Mouse (Mus musculus) neural tube, embryonic 11.5 days (tissue): ENCODE results near the gene 4933425L06Rik. TPM values are rescaled to one million over a fixed set of nuclear protein-coding genes. Genes with fewer than 3 reads are reported as not detected.

Source experiments
- ATAC-seq: fragments of 200-750 bp; cut with Nextera tagmentation; 2 replicates; pipeline ENCODE4 v1.8.0; 2017; ENCODE audit warnings: moderate number of reproducible peaks, mild to moderate bottlenecking, moderate TSS enrichment, moderate library complexity; ENCODE audit not compliant: insufficient read depth, low FRiP score, low TSS enrichment
- DNase-seq: peaks from one replicate; pipeline ENCODE4 v3.0.0-alpha.2; 2015; ENCODE audit warnings: low spot score
- H3K27ac ChIP-seq: fragments of 300-500 bp; sonication (generic); 2 replicates; pipeline ENCODE4 v1.5.1; 2014; ENCODE audit warnings: low read depth, mild to moderate bottlenecking, low read length
- H3K27me3 ChIP-seq: fragments of 300-500 bp; sonication (generic); 2 replicates; pipeline ENCODE4 v1.6.1; 2014; ENCODE audit warnings: mild to moderate bottlenecking, low read length, mixed read lengths; ENCODE audit not compliant: control insufficient read depth, insufficient read depth
- H3K36me3 ChIP-seq: fragments of 300-500 bp; sonication (generic); 2 replicates; pipeline ENCODE4 v1.6.1; 2014; ENCODE audit warnings: mild to moderate bottlenecking, low read length, moderate library complexity, mixed read lengths; ENCODE audit not compliant: control insufficient read depth, insufficient read depth
- H3K4me1 ChIP-seq: fragments of 300-500 bp; sonication (generic); 2 replicates; pipeline ENCODE4 v1.6.1; 2014; ENCODE audit warnings: low read length, mixed read lengths; ENCODE audit not compliant: control insufficient read depth, insufficient read depth
- H3K4me2 ChIP-seq: fragments of 300-500 bp; sonication (generic); 2 replicates; pipeline ENCODE4 v1.6.1; 2014; ENCODE audit warnings: low read depth, mild to moderate bottlenecking, moderate library complexity
- H3K4me3 ChIP-seq: fragments of 300-500 bp; sonication (generic); 2 replicates; pipeline ENCODE4 v1.5.1; 2014; ENCODE audit warnings: low read depth, low read length
- H3K9ac ChIP-seq: fragments of 300-500 bp; sonication (generic); 2 replicates; pipeline ENCODE4 v1.6.1; 2014; ENCODE audit warnings: mild to moderate bottlenecking, low read length
- H3K9me3 ChIP-seq: fragments of 300-500 bp; sonication (generic); 2 replicates; pipeline ENCODE4 v1.6.1; 2016; ENCODE audit warnings: low read length; ENCODE audit not compliant: control insufficient read depth
- WGBS: fragments of 180-500 bp; shearing (Covaris S2); extraction: QIAGEN DNeasy Blood & Tissue Kit; methylation state at CpG from one replicate; pipeline ENCODE4 v1.1.7; 2014; 5-methylcytosine and 5-hydroxymethylcytosine counted together
- polyA plus RNA-seq: library from polyadenylated mRNA; unstranded; fragments of >200 nt; fragmentation: Nextera tagmentation; extraction: Ambion mirVana; gene quantifications from 2 replicates; pipeline ENCODE4 v1.2.1, GENCODE M21; 2014

Gene 4933425L06Rik
- polyA plus RNA-seq, 1 experiment from 2014 or later = not detected

- Histone ChIP-seq H3K9ac (peak overlapping the region; percentile 64), H3K4me1 (no peaks in the 10 kb centered on the region), H3K36me3 (no peaks in the 10 kb centered on the region), H3K4me2 (peak overlapping the region; percentile 82), H3K27me3 (peaks cover 9% of the 10 kb centered on the region; the same call in 1 of the 2 replicates), H3K27ac (no peak overlapping the region), H3K9me3 (no peaks in the 10 kb centered on the region), H3K4me3 (peak overlapping the region; percentile 58)
- no peak for DNase-seq
- peak; percentile 26 for ATAC-seq
- 2% methylated on average over 7 of the region's 8 CpGs for WGBS
Measured at GRCm38 (mm10) chr13:105054941-105055309, 27.0 kb upstream of the 4933425L06Rik start.

GRCm38 (mm10) chr13:105055374-105055773 is 26.5 kb upstream of the 4933425L06Rik start:
- H3K36me3 ChIP-seq = no peaks in the 10 kb centered on the region
- peaks cover 9% of the 10 kb centered on the region; the same call in 1 of the 2 replicates for H3K27me3 ChIP-seq
- no peak for ATAC-seq
- H3K9ac ChIP-seq = no peak overlapping the region
- WGBS = 14% methylated on average over 5 of the region's 5 CpGs
- no peaks in the 10 kb centered on the region for H3K9me3 ChIP-seq
- H3K4me1 ChIP-seq = no peaks in the 10 kb centered on the region
- H3K4me3 ChIP-seq = no peak overlapping the region
- H3K27ac ChIP-seq = no peak overlapping the region
- no peak for DNase-seq
- H3K4me2 ChIP-seq = peak overlapping the region; percentile 82

GRCm38 (mm10) chr13:105066119-105066518 is 15.8 kb upstream of the 4933425L06Rik start:
- no peak overlapping the region for H3K4me3 ChIP-seq
- no peaks in the 10 kb centered on the region for H3K27me3 ChIP-seq
- no peak overlapping the region for H3K27ac ChIP-seq
- no peak for ATAC-seq
- H3K36me3 ChIP-seq = no peaks in the 10 kb centered on the region
- H3K4me2 ChIP-seq = no peak overlapping the region
- no peak for DNase-seq
- H3K9me3 ChIP-seq = no peaks in the 10 kb centered on the region
- H3K4me1 ChIP-seq = no peaks in the 10 kb centered on the region
- no peak overlapping the region for H3K9ac ChIP-seq

- Histone ChIP-seq H3K27me3 (no peaks in the 10 kb centered on the region), H3K9ac (no peak overlapping the region), H3K4me3 (no peak overlapping the region), H3K27ac (no peak overlapping the region), H3K4me2 (no peak overlapping the region), H3K4me1 (no peaks in the 10 kb centered on the region), H3K36me3 (no peaks in the 10 kb centered on the region), H3K9me3 (no peaks in the 10 kb centered on the region)
- 82% methylated on average over 7 of the region's 7 CpGs for WGBS
- DNase-seq = no peak
- no peak for ATAC-seq
Measured at GRCm38 (mm10) chr13:105066890-105067845, 14.8 kb upstream of the 4933425L06Rik start.

GRCm38 (mm10) chr13:105089276-105089675 is 7.4 kb downstream of the 4933425L06Rik start:
- no peak for DNase-seq
- no peak overlapping the region for H3K27ac ChIP-seq
- no peaks in the 10 kb centered on the region for H3K36me3 ChIP-seq
- ATAC-seq = no peak
- H3K4me1 ChIP-seq = no peaks in the 10 kb centered on the region
- H3K27me3 ChIP-seq = no peaks in the 10 kb centered on the region
- 90% methylated on average over 3 of the region's 3 CpGs for WGBS
- H3K9me3 ChIP-seq = no peaks in the 10 kb centered on the region
- H3K9ac ChIP-seq = no peak overlapping the region
- H3K4me2 ChIP-seq = no peak overlapping the region
- H3K4me3 ChIP-seq = no peak overlapping the region

- ATAC-seq (no peak), DNase-seq (peak; percentile 11)
- WGBS = 88% methylated on average over 2 of the region's 2 CpGs
Measured at GRCm38 (mm10) chr13:105096316-105096715, 14.4 kb downstream of the 4933425L06Rik start.

GRCm38 (mm10) chr13:105100705-105101104 is 18.8 kb downstream of the 4933425L06Rik start:
- no peaks in the 10 kb centered on the region for H3K4me1 ChIP-seq
- no peak overlapping the region for H3K27ac ChIP-seq
- no peak overlapping the region for H3K9ac ChIP-seq
- H3K27me3 ChIP-seq = no peaks in the 10 kb centered on the region
- H3K4me2 ChIP-seq = no peak overlapping the region
- 72% methylated on average over 4 of the region's 4 CpGs for WGBS
- no peak overlapping the region for H3K4me3 ChIP-seq
- H3K9me3 ChIP-seq = no peaks in the 10 kb centered on the region
- DNase-seq = no peak
- ATAC-seq = 0 out of 2 replicates have a peak, but pooled peaks have one; percentile 41
- no peaks in the 10 kb centered on the region for H3K36me3 ChIP-seq

More at GRCm38 (mm10) chr13:105096316-105096715, 14.4 kb downstream of the 4933425L06Rik start:
- no peaks in the 10 kb centered on the region for H3K36me3 ChIP-seq
- H3K27ac ChIP-seq = no peak overlapping the region
- no peaks in the 10 kb centered on the region for H3K4me1 ChIP-seq
- H3K9me3 ChIP-seq = no peaks in the 10 kb centered on the region
- no peak overlapping the region for H3K4me3 ChIP-seq
- no peak overlapping the region for H3K4me2 ChIP-seq
- no peaks in the 10 kb centered on the region for H3K27me3 ChIP-seq
- no peak overlapping the region for H3K9ac ChIP-seq

- Histone ChIP-seq H3K4me1 (no peaks in the 10 kb centered on the region), H3K27ac (no peak overlapping the region), H3K27me3 (no peaks in the 10 kb centered on the region), H3K9ac (no peak overlapping the region), H3K4me2 (no peak overlapping the region), H3K4me3 (no peak overlapping the region), H3K9me3 (no peaks in the 10 kb centered on the region), H3K36me3 (no peaks in the 10 kb centered on the region)
- WGBS = 82% methylated on average over 2 of the region's 2 CpGs
- DNase-seq = no peak
- ATAC-seq = no peak
Measured at GRCm38 (mm10) chr13:105104385-105104784, 22.5 kb downstream of the 4933425L06Rik start.

GRCm38 (mm10) chr13:105111599-105111998 is 29.7 kb downstream of the 4933425L06Rik start:
- H3K4me2 ChIP-seq = no peak overlapping the region
- ATAC-seq (no peak), DNase-seq (no peak)
- H3K4me3 ChIP-seq = no peak overlapping the region
- H3K9ac ChIP-seq = no peak overlapping the region
- H3K4me1 ChIP-seq = no peaks in the 10 kb centered on the region
- no peaks in the 10 kb centered on the region for H3K36me3 ChIP-seq
- 92% methylated on average over 6 of the region's 6 CpGs for WGBS
- H3K9me3 ChIP-seq = no peaks in the 10 kb centered on the region
- no peak overlapping the region for H3K27ac ChIP-seq
- no peaks in the 10 kb centered on the region for H3K27me3 ChIP-seq
